Mouse (Mus musculus) layer of hippocampus, postnatal 25 days (tissue): ENCODE results near the gene Cobl. TPM values are rescaled to one million over a fixed set of nuclear protein-coding genes. Genes with fewer than 3 reads are reported as not detected.
A peak's percentile ranks its signal among the peaks of the same experiment; 100 is the strongest.

Experiments used
- DNase-seq, 2 experiments: peaks; one replicate each; pipeline ENCODE4 v3.0.0; 2022; ENCODE audit warnings: mixed read lengths in 2 of 2, low spot score in 1 of 2; ENCODE audit errors: extremely low spot score in 1 of 2
- total RNA-seq, 2 experiments: library from RNA; stranded (reverse); gene quantifications; 2 replicates each; pipeline ENCODE4 v1.2.3; 2021

Cobl gene
- 10 to 100 TPM; 14.2 to 15.8 TPM for total RNA-seq

GRCm38 (mm10) chr11:12464181-12465162, at the start of gene Cobl:
TSS of gene Cobl (minus strand) at chr11:12464960.
- peak in 1 of 2 experiments; percentile 11 for DNase-seq

- no peak for DNase-seq
Measured at GRCm38 (mm10) chr11:12513796-12514195, 49.0 kb upstream of the Cobl start.

GRCm38 (mm10) chr11:12506371-12506890, 41.7 kb upstream of the Cobl start:
- no peak for DNase-seq

GRCm38 (mm10) chr11:12503756-12504155, 39.0 kb upstream of the Cobl start:
- no peak for DNase-seq

GRCm38 (mm10) chr11:12501721-12502120, 37.0 kb upstream of the Cobl start:
- no peak for DNase-seq

- DNase-seq = no peak
Measured at GRCm38 (mm10) chr11:12493791-12494190, 29.0 kb upstream of the Cobl start.

- no peak for DNase-seq
Measured at GRCm38 (mm10) chr11:12479856-12480403, 15.2 kb upstream of the Cobl start.

GRCm38 (mm10) chr11:12474299-12474935, 9.7 kb upstream of the Cobl start:
- DNase-seq = no peak

- no peak for DNase-seq
Measured at GRCm38 (mm10) chr11:12473625-12474298, 9.0 kb upstream of the Cobl start.

- no peak for DNase-seq
Measured at GRCm38 (mm10) chr11:12469638-12470037, 4.9 kb upstream of the Cobl start.

- no peak for DNase-seq
Measured at GRCm38 (mm10) chr11:12468661-12469060, 3.9 kb upstream of the Cobl start.

- no peak for DNase-seq
Measured at GRCm38 (mm10) chr11:12467836-12468235, 3.1 kb upstream of the Cobl start.

GRCm38 (mm10) chr11:12467217-12467616, 2.5 kb upstream of the Cobl start:
- no peak for DNase-seq

- DNase-seq = no peak
Measured at GRCm38 (mm10) chr11:12466606-12467005, 1.8 kb upstream of the Cobl start.

GRCm38 (mm10) chr11:12465229-12465628, 469 bp upstream of the Cobl start:
- DNase-seq = no peak

- no peak for DNase-seq
Measured at GRCm38 (mm10) chr11:12463615-12464170, 1.1 kb downstream of the Cobl start.

GRCm38 (mm10) chr11:12459781-12460581, 4.8 kb downstream of the Cobl start:
- DNase-seq = no peak

GRCm38 (mm10) chr11:12458814-12459213, 5.9 kb downstream of the Cobl start:
- no peak for DNase-seq

- no peak for DNase-seq
Measured at GRCm38 (mm10) chr11:12458392-12458791, 6.4 kb downstream of the Cobl start.
